Mouse (Mus musculus) liver, adult 2 months (tissue): ENCODE results near the gene Atn1.
"Not testable (repeated sequence)": the region's sequence is repeated elsewhere in the genome, so short reads cannot be mapped to it uniquely, and the experiment has no call there.

Experiments
- CTCF ChIP-seq: fragments of 200-500 bp; IDR thresholded peaks from 2 replicates; pipeline ENCODE4 v1.5.1; 2011; ENCODE audit warnings: low read depth, low read length, control low read depth
- POLR2A ChIP-seq: fragments of 200-500 bp; IDR thresholded peaks from 2 replicates; pipeline ENCODE4 v1.6.1; 2011; ENCODE audit warnings: low read length, control low read depth; ENCODE audit not compliant: insufficient read depth; ENCODE audit errors: extremely low read depth

DNA sequence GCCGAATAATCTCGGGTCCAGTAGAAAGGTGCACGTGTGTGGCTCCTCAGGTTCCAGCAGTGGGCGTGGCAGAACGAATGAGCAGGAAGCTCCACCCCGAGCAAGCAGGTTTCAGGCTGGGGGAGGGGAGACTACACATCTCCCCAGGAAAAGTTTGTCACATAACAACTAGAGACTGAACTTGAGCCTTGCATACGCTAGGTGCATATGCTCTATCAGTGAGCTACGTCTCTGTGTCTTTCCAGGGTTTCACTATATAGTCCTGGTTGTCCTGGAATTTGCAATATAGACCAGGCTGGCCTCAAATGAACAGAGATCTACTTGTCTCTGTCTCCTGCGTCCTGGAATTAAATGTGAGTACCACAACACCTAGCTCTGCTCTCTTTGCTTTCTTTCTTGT lies 46.1 kb upstream of the Atn1 start:
- not testable (repeated sequence) for TF ChIP-seq CTCF, POLR2A
